Mouse (Mus musculus): Measurements from ENCODE around the gene Ddx41. TPM values are rescaled to one million over a fixed set of nuclear protein-coding genes. Genes with fewer than 3 reads are reported as not detected.
A peak's percentile ranks its signal among the peaks of the same experiment; 100 is the strongest.

The Ddx41 gene
- polyA plus RNA-seq, 1 experiment = not detected

GRCm38 (mm10) chr13:55527834-55528772 lies 8.4 kb downstream of the Ddx41 start:
- Histone ChIP-seq H3K27ac (ENCODE audit: insufficient read depth, low read depth, low read length) (no peak overlapping the region), H3K4me3 (ENCODE audit: insufficient read depth, low read depth, low read length) (no peak overlapping the region), H3K4me1 (ENCODE audit: control insufficient read depth, insufficient read depth, low read length) (0 out of 2 replicates have a peak, but pooled peaks cover 5% of the 10 kb centered on the region)
- TF ChIP-seq POLR2A (IDR thresholded peaks at IDR 0.05; ENCODE audit: insufficient read depth, low read depth, low read length) = no peak
- no peak for TF ChIP-seq CTCF (IDR thresholded peaks at IDR 0.05; ENCODE audit: insufficient read depth, low read depth, low read length)
- WGBS = 78% methylated on average over 18 of the region's 18 CpGs

- Histone ChIP-seq H3K4me3 (ENCODE audit: insufficient read depth, low read depth, low read length) (no peak overlapping the region), H3K4me1 (ENCODE audit: control insufficient read depth, insufficient read depth, low read length) (0 out of 2 replicates have a peak, but pooled peaks cover 5% of the 10 kb centered on the region), H3K27ac (ENCODE audit: insufficient read depth, low read depth, low read length) (no peak overlapping the region)
- WGBS = 84% methylated on average over 16 of the region's 16 CpGs
- no peak for TF ChIP-seq CTCF (IDR thresholded peaks at IDR 0.05; ENCODE audit: insufficient read depth, low read depth, low read length)
- TF ChIP-seq POLR2A (IDR thresholded peaks at IDR 0.05; ENCODE audit: insufficient read depth, low read depth, low read length) = no peak
These were observed 9.2 kb downstream of the Ddx41 start for GRCm38 (mm10) chr13:55527212-55527611.

GRCm38 (mm10) chr13:55525733-55526553 lies 10.5 kb downstream of the Ddx41 start:
- Histone ChIP-seq H3K4me1 (ENCODE audit: control insufficient read depth, insufficient read depth, low read length) (0 out of 2 replicates have a peak, but pooled peaks cover 5% of the 10 kb centered on the region), H3K4me3 (ENCODE audit: insufficient read depth, low read depth, low read length) (no peak overlapping the region), H3K27ac (ENCODE audit: insufficient read depth, low read depth, low read length) (no peak overlapping the region)
- TF ChIP-seq CTCF (IDR thresholded peaks at IDR 0.05; ENCODE audit: insufficient read depth, low read depth, low read length) = no peak
- TF ChIP-seq POLR2A (IDR thresholded peaks at IDR 0.05; ENCODE audit: insufficient read depth, low read depth, low read length) = no peak
- WGBS = 77% methylated on average over 16 of the region's 16 CpGs

DNA sequence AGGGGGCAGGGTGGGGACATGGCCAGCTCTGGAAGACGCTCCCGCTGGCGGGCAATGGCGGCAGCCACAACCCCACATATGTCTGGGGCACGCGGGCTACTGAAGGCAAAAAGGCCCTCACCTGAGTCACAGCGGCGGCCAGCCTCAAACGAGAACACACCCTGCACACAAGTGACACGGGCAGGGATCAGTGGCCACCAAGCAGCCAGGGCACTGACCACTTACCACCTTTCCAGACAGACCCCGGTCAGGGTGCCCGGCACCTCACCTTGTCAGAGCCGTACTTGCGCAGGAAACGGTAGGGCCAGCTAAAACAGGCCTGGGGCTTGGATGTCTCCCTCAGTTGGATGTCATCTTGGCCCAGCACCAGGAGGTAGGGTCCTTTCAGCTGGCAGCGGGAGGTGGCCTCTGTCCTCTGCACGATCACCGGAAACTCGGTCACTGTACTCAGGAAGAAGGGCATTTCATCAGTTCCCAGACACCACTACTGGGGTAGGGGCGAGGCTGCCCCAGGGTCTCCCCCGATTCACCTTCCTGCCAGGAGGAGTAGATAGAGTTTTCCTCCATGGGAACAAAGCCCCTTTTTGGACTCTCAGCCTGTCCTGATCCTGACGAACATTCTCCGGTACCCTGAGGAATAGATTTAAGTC lies 12.4 kb downstream of the Ddx41 start:
- TF ChIP-seq POLR2A (IDR thresholded peaks at IDR 0.05; ENCODE audit: insufficient read depth, low read depth, low read length) (no peak), CTCF (IDR thresholded peaks at IDR 0.05; ENCODE audit: insufficient read depth, low read depth, low read length) (no peak)
- WGBS = 92% methylated on average over 23 of the region's 23 CpGs
- H3K27ac ChIP-seq (ENCODE audit: insufficient read depth, low read depth, low read length) = no peak overlapping the region
- 0 out of 2 replicates have a peak, but pooled peaks cover 5% of the 10 kb centered on the region for H3K4me1 ChIP-seq (ENCODE audit: control insufficient read depth, insufficient read depth, low read length)
- no peak overlapping the region for H3K4me3 ChIP-seq (ENCODE audit: insufficient read depth, low read depth, low read length)

DNA sequence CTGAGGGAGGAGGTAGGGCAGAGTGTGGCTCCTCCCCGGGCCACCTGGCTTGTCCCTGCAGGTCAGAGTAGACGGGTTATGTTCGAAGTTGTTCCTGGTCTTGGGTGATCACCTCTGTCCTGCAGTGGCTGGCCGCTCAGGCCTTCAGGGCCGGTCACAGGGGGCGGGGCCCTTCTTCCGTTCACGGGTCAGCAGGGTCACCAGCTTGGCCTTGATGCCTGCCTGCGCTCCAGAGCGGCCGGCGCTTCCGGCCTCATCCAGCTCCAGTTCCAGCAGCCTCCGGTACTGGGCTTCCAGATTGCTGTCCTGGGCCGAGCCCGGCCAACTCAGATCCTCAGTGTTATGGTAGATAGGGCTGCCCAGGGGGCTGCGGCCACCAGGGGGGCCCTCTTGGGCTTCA lies 13.2 kb downstream of the Ddx41 start:
- H3K4me1 ChIP-seq (ENCODE audit: control insufficient read depth, insufficient read depth, low read length) = 0 out of 2 replicates have a peak, but pooled peaks cover 5% of the 10 kb centered on the region
- no peak overlapping the region for H3K27ac ChIP-seq (ENCODE audit: insufficient read depth, low read depth, low read length)
- no peak for TF ChIP-seq CTCF (IDR thresholded peaks at IDR 0.05; ENCODE audit: insufficient read depth, low read depth, low read length)
- TF ChIP-seq POLR2A (IDR thresholded peaks at IDR 0.05; ENCODE audit: insufficient read depth, low read depth, low read length) = no peak
- no peak overlapping the region for H3K4me3 ChIP-seq (ENCODE audit: insufficient read depth, low read depth, low read length)
- 78% methylated on average over 17 of the region's 17 CpGs for WGBS

DNA sequence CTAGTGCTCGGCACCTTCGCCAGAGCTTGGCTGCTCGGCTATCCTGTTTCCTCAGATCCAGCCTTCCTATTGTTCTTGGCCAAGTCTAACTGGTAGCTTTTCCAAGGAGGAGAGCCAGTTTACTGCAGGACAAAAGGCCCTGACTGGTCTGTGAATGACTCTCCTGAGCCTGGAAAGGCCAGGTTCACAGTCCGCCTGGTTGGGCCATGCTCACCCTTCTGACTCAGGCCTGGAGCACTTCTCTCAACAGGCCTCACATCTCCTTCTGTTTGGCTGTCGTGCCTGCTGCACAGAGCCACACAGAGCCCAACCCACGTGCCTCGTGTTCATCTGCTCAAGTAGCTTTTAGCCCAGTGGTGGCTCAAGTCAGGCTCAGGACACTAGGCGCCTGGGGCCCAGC lies 13.7 kb downstream of the Ddx41 start:
- TF ChIP-seq POLR2A (IDR thresholded peaks at IDR 0.05; ENCODE audit: insufficient read depth, low read depth, low read length) (no peak), CTCF (IDR thresholded peaks at IDR 0.05; ENCODE audit: insufficient read depth, low read depth, low read length) (no peak)
- 0 out of 2 replicates have a peak, but pooled peaks cover 5% of the 10 kb centered on the region for H3K4me1 ChIP-seq (ENCODE audit: control insufficient read depth, insufficient read depth, low read length)
- WGBS = 52% methylated on average over 8 of the region's 8 CpGs

GRCm38 (mm10) chr13:55519606-55520005 lies 16.9 kb downstream of the Ddx41 start:
- H3K4me1 ChIP-seq (ENCODE audit: control insufficient read depth, insufficient read depth, low read length) = no peaks in the 10 kb centered on the region; the same call in 1 of the 2 replicates
- H3K27ac ChIP-seq (ENCODE audit: insufficient read depth, low read depth, low read length) = no peak overlapping the region
- H3K4me3 ChIP-seq (ENCODE audit: insufficient read depth, low read depth, low read length) = no peak overlapping the region
- 55% methylated on average over 4 of the region's 4 CpGs for WGBS
- TF ChIP-seq CTCF (IDR thresholded peaks at IDR 0.05; ENCODE audit: insufficient read depth, low read depth, low read length) = no peak
- TF ChIP-seq POLR2A (IDR thresholded peaks at IDR 0.05; ENCODE audit: insufficient read depth, low read depth, low read length) = no peak

More for the DNA sequence above, 13.7 kb downstream of the Ddx41 start:
- Histone ChIP-seq H3K27ac (ENCODE audit: insufficient read depth, low read depth, low read length) (no peak overlapping the region), H3K4me3 (ENCODE audit: insufficient read depth, low read depth, low read length) (no peak overlapping the region)

DNA sequence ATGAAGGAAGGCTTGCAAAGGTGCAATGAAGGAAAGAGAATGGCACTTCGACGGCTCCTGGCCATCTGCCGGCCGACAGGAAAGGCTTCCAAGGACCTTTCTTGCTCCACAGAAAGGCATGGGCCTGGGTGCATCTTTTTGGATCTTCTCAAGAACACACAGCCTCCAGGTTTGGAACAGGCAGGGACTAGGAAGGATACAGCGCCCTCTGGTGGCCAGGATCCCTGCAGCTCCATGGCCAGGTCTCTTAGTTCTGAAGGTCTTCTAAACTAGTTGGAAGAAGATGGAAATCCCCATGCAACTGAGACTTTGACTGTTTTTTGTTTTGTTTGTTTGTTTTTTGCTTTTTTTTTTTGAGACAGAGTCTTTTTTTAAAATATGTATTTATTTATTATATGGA lies 19.5 kb downstream of the Ddx41 start:
- Histone ChIP-seq H3K4me3 (ENCODE audit: insufficient read depth, low read depth, low read length) (no peak overlapping the region), H3K27ac (ENCODE audit: insufficient read depth, low read depth, low read length) (no peak overlapping the region), H3K4me1 (ENCODE audit: control insufficient read depth, insufficient read depth, low read length) (peaks cover 10% of the 10 kb centered on the region)
- WGBS = 1% methylated on average over 5 of the region's 5 CpGs
- TF ChIP-seq POLR2A (IDR thresholded peaks at IDR 0.05; ENCODE audit: insufficient read depth, low read depth, low read length) (no peak), CTCF (IDR thresholded peaks at IDR 0.05; ENCODE audit: insufficient read depth, low read depth, low read length) (peak; percentile 59)

All from olfactory bulb, adult 2 months (tissue).